Mouse (Mus musculus) hindbrain, embryonic 15.5 days (tissue): Measurements from ENCODE around the gene Mical3. TPM values are rescaled to one million over a fixed set of nuclear protein-coding genes. Genes with fewer than 3 reads are reported as not detected.

ENCODE experiments used
- ATAC-seq: fragments of 200-750 bp; cut with Nextera tagmentation; 2 replicates; pipeline ENCODE4 v1.8.0; 2017; ENCODE audit warnings: low read depth, moderate number of reproducible peaks, moderate TSS enrichment; ENCODE audit not compliant: low FRiP score
- H3K27ac ChIP-seq: fragments of 300-500 bp; sonication (generic); replicated peaks from 2 replicates; pipeline ENCODE4 v1.5.1; 2015; ENCODE audit warnings: mild to moderate bottlenecking, inconsistent platforms
- H3K27me3 ChIP-seq: fragments of 300-500 bp; sonication (generic); 2 replicates; pipeline ENCODE4 v1.6.1; 2015; ENCODE audit warnings: control low read depth, inconsistent platforms
- H3K36me3 ChIP-seq: fragments of 300-500 bp; sonication (generic); 2 replicates; pipeline ENCODE4 v1.6.1; 2015; ENCODE audit warnings: control low read depth, inconsistent platforms
- H3K4me1 ChIP-seq: fragments of 300-500 bp; sonication (generic); replicated peaks from 2 replicates; pipeline ENCODE4 v1.6.1; 2015; ENCODE audit warnings: control low read depth, inconsistent platforms
- H3K4me2 ChIP-seq: fragments of 300-500 bp; sonication (generic); 2 replicates; pipeline ENCODE4 v1.6.1; 2015; ENCODE audit warnings: moderate library complexity, mild to moderate bottlenecking, inconsistent platforms
- H3K4me3 ChIP-seq: fragments of 300-500 bp; sonication (generic); 2 replicates; pipeline ENCODE4 v1.5.1; 2015; ENCODE audit warnings: mild to moderate bottlenecking, inconsistent platforms
- H3K9ac ChIP-seq: fragments of 300-500 bp; sonication (generic); 2 replicates; pipeline ENCODE4 v1.6.1; 2015; ENCODE audit warnings: inconsistent platforms
- H3K9me3 ChIP-seq: fragments of 300-500 bp; sonication (generic); 2 replicates; pipeline ENCODE4 v1.6.1; 2016; ENCODE audit warnings: control low read depth, inconsistent platforms
- WGBS: fragments of 180-500 bp; shearing (Covaris S2); methylation state at CpG from one replicate; pipeline ENCODE4 v1.1.7; 2015; 5-methylcytosine and 5-hydroxymethylcytosine counted together
- polyA plus RNA-seq: library from polyadenylated mRNA; unstranded; fragments of >200 nt; fragmentation: Nextera tagmentation; extraction: Ambion mirVana; gene quantifications from 2 replicates; pipeline ENCODE4 v1.2.1, GENCODE M21; 2015

The Mical3 gene
- polyA plus RNA-seq, 1 experiment from 2014 or later, result 34.4 TPM

GRCm38 (mm10) chr6:121162616-121163015 lies 31.8 kb upstream of the Mical3 start:
- Histone ChIP-seq H3K4me2 (no peak overlapping the region), H3K36me3 (no peaks in the 10 kb centered on the region), H3K4me3 (no peak overlapping the region), H3K4me1 (0 out of 2 replicates have a peak, but pooled peaks cover 4% of the 10 kb centered on the region), H3K27ac (no peak overlapping the region), H3K27me3 (no peaks in the 10 kb centered on the region), H3K9ac (no peak overlapping the region), H3K9me3 (no peaks in the 10 kb centered on the region)
- WGBS, result 92% methylated on average over 12 of the region's 12 CpGs
- ATAC-seq, result no peak

- WGBS, result 84% methylated on average over 6 of the region's 6 CpGs
- no peak overlapping the region for H3K9ac ChIP-seq
- H3K9me3 ChIP-seq, result no peaks in the 10 kb centered on the region
- no peak for ATAC-seq
- no peak overlapping the region for H3K4me2 ChIP-seq
- H3K4me3 ChIP-seq, result no peak overlapping the region
- no peak overlapping the region for H3K27ac ChIP-seq
- no peaks in the 10 kb centered on the region for H3K27me3 ChIP-seq
- no peaks in the 10 kb centered on the region for H3K4me1 ChIP-seq
- H3K36me3 ChIP-seq, result no peaks in the 10 kb centered on the region
These were observed 29.3 kb upstream of the Mical3 start for GRCm38 (mm10) chr6:121160126-121160525.

- ATAC-seq, result no peak
- H3K27me3 ChIP-seq, result no peaks in the 10 kb centered on the region
These were observed 28.8 kb upstream of the Mical3 start for GRCm38 (mm10) chr6:121159616-121160015.

GRCm38 (mm10) chr6:121156030-121156429 lies 25.2 kb upstream of the Mical3 start:
- Histone ChIP-seq H3K9me3 (no peaks in the 10 kb centered on the region), H3K4me3 (no peak overlapping the region), H3K36me3 (no peaks in the 10 kb centered on the region), H3K4me2 (no peak overlapping the region), H3K9ac (no peak overlapping the region), H3K4me1 (no peaks in the 10 kb centered on the region), H3K27ac (no peak overlapping the region), H3K27me3 (no peaks in the 10 kb centered on the region)
- 89% methylated on average over 2 of the region's 2 CpGs for WGBS
- no peak for ATAC-seq

More at GRCm38 (mm10) chr6:121159616-121160015, 28.8 kb upstream of the Mical3 start:
- no peaks in the 10 kb centered on the region for H3K4me1 ChIP-seq
- H3K9me3 ChIP-seq, result no peaks in the 10 kb centered on the region
- no peak overlapping the region for H3K4me2 ChIP-seq
- H3K36me3 ChIP-seq, result no peaks in the 10 kb centered on the region
- 94% methylated on average over 5 of the region's 5 CpGs for WGBS
- H3K27ac ChIP-seq, result no peak overlapping the region
- no peak overlapping the region for H3K9ac ChIP-seq
- H3K4me3 ChIP-seq, result no peak overlapping the region

GRCm38 (mm10) chr6:121154451-121155300 lies 23.9 kb upstream of the Mical3 start:
- WGBS, result 87% methylated on average over 16 of the region's 16 CpGs
- Histone ChIP-seq H3K9me3 (no peaks in the 10 kb centered on the region), H3K4me2 (no peak overlapping the region), H3K9ac (no peak overlapping the region), H3K4me3 (no peak overlapping the region), H3K27ac (no peak overlapping the region), H3K36me3 (no peaks in the 10 kb centered on the region), H3K4me1 (no peaks in the 10 kb centered on the region), H3K27me3 (no peaks in the 10 kb centered on the region)
- ATAC-seq, result no peak

- Histone ChIP-seq H3K4me1 (no peaks in the 10 kb centered on the region), H3K9ac (no peak overlapping the region), H3K27me3 (no peaks in the 10 kb centered on the region), H3K9me3 (no peaks in the 10 kb centered on the region), H3K4me2 (no peak overlapping the region), H3K4me3 (no peak overlapping the region), H3K36me3 (no peaks in the 10 kb centered on the region), H3K27ac (no peak overlapping the region)
- ATAC-seq, result no peak
- 88% methylated on average over 8 of the region's 8 CpGs for WGBS
These were observed 22.4 kb upstream of the Mical3 start for GRCm38 (mm10) chr6:121153177-121153576.

GRCm38 (mm10) chr6:121151732-121152131 lies 20.9 kb upstream of the Mical3 start:
- no peaks in the 10 kb centered on the region for H3K27me3 ChIP-seq
- WGBS, result 65% methylated on average over 6 of the region's 6 CpGs
- no peak overlapping the region for H3K9ac ChIP-seq
- no peak overlapping the region for H3K4me2 ChIP-seq
- peak; percentile 59; the same call in 1 of the 2 replicates for ATAC-seq
- no peaks in the 10 kb centered on the region for H3K9me3 ChIP-seq
- no peaks in the 10 kb centered on the region for H3K4me1 ChIP-seq
- no peak overlapping the region for H3K27ac ChIP-seq
- no peak overlapping the region for H3K4me3 ChIP-seq
- H3K36me3 ChIP-seq, result no peaks in the 10 kb centered on the region

- H3K27ac ChIP-seq, result no peak overlapping the region
- H3K4me1 ChIP-seq, result peaks cover 5% of the 10 kb centered on the region
- H3K4me3 ChIP-seq, result no peak overlapping the region
- WGBS, result 95% methylated on average over 8 of the region's 8 CpGs
- no peaks in the 10 kb centered on the region for H3K27me3 ChIP-seq
- no peak overlapping the region for H3K9ac ChIP-seq
- no peak overlapping the region for H3K4me2 ChIP-seq
- H3K36me3 ChIP-seq, result no peaks in the 10 kb centered on the region
- no peaks in the 10 kb centered on the region for H3K9me3 ChIP-seq
- no peak for ATAC-seq
These were observed 19.3 kb upstream of the Mical3 start for GRCm38 (mm10) chr6:121150126-121150525.

GRCm38 (mm10) chr6:121149420-121149819 lies 18.6 kb upstream of the Mical3 start:
- no peak overlapping the region for H3K4me2 ChIP-seq
- peaks cover 5% of the 10 kb centered on the region for H3K4me1 ChIP-seq
- H3K27me3 ChIP-seq, result no peaks in the 10 kb centered on the region
- no peaks in the 10 kb centered on the region for H3K36me3 ChIP-seq
- WGBS, result 78% methylated on average over 3 of the region's 3 CpGs
- ATAC-seq, result no peak
- H3K9ac ChIP-seq, result no peak overlapping the region
- H3K27ac ChIP-seq, result no peak overlapping the region
- no peaks in the 10 kb centered on the region for H3K9me3 ChIP-seq
- no peak overlapping the region for H3K4me3 ChIP-seq

GRCm38 (mm10) chr6:121148360-121148759 lies 17.6 kb upstream of the Mical3 start:
- no peak for ATAC-seq
- no peak overlapping the region for H3K27ac ChIP-seq
- H3K27me3 ChIP-seq, result no peaks in the 10 kb centered on the region
- H3K36me3 ChIP-seq, result no peaks in the 10 kb centered on the region
- no peaks in the 10 kb centered on the region for H3K9me3 ChIP-seq
- H3K4me2 ChIP-seq, result no peak overlapping the region
- 61% methylated on average over 3 of the region's 3 CpGs for WGBS
- no peak overlapping the region for H3K4me3 ChIP-seq
- H3K9ac ChIP-seq, result no peak overlapping the region
- H3K4me1 ChIP-seq, result peaks cover 11% of the 10 kb centered on the region

GRCm38 (mm10) chr6:121146798-121147197 lies 16.0 kb upstream of the Mical3 start:
- peaks cover 11% of the 10 kb centered on the region for H3K4me1 ChIP-seq
- no peak overlapping the region for H3K4me2 ChIP-seq
- H3K27me3 ChIP-seq, result no peaks in the 10 kb centered on the region
- no peak for ATAC-seq
- H3K9me3 ChIP-seq, result no peaks in the 10 kb centered on the region
- no peak overlapping the region for H3K9ac ChIP-seq
- H3K27ac ChIP-seq, result no peak overlapping the region
- H3K36me3 ChIP-seq, result no peaks in the 10 kb centered on the region
- H3K4me3 ChIP-seq, result no peak overlapping the region
- 46% methylated on average over 4 of the region's 4 CpGs for WGBS

- Histone ChIP-seq H3K9me3 (no peaks in the 10 kb centered on the region), H3K4me1 (peaks cover 11% of the 10 kb centered on the region), H3K4me3 (no peak overlapping the region), H3K36me3 (no peaks in the 10 kb centered on the region), H3K4me2 (no peak overlapping the region), H3K27ac (no peak overlapping the region), H3K9ac (no peak overlapping the region), H3K27me3 (no peaks in the 10 kb centered on the region)
- WGBS, result 19% methylated on average over 8 of the region's 8 CpGs
- no peak for ATAC-seq
These were observed 15.1 kb upstream of the Mical3 start for GRCm38 (mm10) chr6:121145906-121146305.
